Mouse (Mus musculus) heart, adult 2 months (tissue): ENCODE results near the gene Hspd1. TPM values are rescaled to one million over a fixed set of nuclear protein-coding genes. Genes with fewer than 3 reads are reported as not detected.

Experiments
- DNase-seq, 2 experiments: peaks; one replicate each; pipeline ENCODE4 v3.0.0; 2021
- H3K27ac ChIP-seq: fragments of 200-600 bp; 2 replicates; pipeline ENCODE4 v1.8.1; 2022
- H3K27me3 ChIP-seq: fragments of 200-500 bp; 2 replicates; pipeline ENCODE4 v1.6.1; 2012; ENCODE audit warnings: mild to moderate bottlenecking, low read length, inconsistent platforms, mixed read lengths; ENCODE audit not compliant: control insufficient read depth, insufficient read depth
- H3K36me3 ChIP-seq: fragments of 200-500 bp; 2 replicates; pipeline ENCODE4 v1.6.1; 2012; ENCODE audit warnings: low read length, inconsistent platforms; ENCODE audit not compliant: control insufficient read depth, insufficient read depth
- H3K4me1 ChIP-seq: fragments of 200-500 bp; 2 replicates; pipeline ENCODE4 v1.6.1; 2011; ENCODE audit warnings: low read length; ENCODE audit not compliant: control insufficient read depth, insufficient read depth
- H3K4me3 ChIP-seq: fragments of 200-600 bp; 2 replicates; pipeline ENCODE4 v1.8.1; 2022
- H3K79me2 ChIP-seq: fragments of 200-500 bp; replicated peaks from 2 replicates; pipeline ENCODE4 v1.6.1; 2012; ENCODE audit warnings: mild to moderate bottlenecking, inconsistent platforms, low read length, moderate library complexity, mixed read lengths; ENCODE audit not compliant: control insufficient read depth, insufficient read depth
- H3K9ac ChIP-seq: fragments of 200-500 bp; 2 replicates; pipeline ENCODE4 v1.6.1; 2012; ENCODE audit warnings: low read depth, mild to moderate bottlenecking, control low read depth, inconsistent platforms, low read length, mixed read lengths
- CTCF ChIP-seq: fragments of 200-600 bp; IDR thresholded peaks from 2 replicates; pipeline ENCODE4 v1.8.1; 2022; ENCODE audit warnings: antibody characterized with exemption, mild to moderate bottlenecking, moderate library complexity
- EP300 ChIP-seq: fragments of 200-500 bp; IDR thresholded peaks from 2 replicates; pipeline ENCODE4 v1.6.1; 2011; ENCODE audit warnings: low read depth, low read length, control low read depth; ENCODE audit not compliant: insufficient read depth
- POLR2A ChIP-seq: fragments of 200-500 bp; IDR thresholded peaks from 2 replicates; pipeline ENCODE4 v1.6.1; 2011; ENCODE audit warnings: mild to moderate bottlenecking, low read depth, low read length, control low read depth; ENCODE audit not compliant: insufficient read depth
- WGBS: fragments of 180-500 bp; shearing (Covaris S2); methylation state at CpG from one replicate; pipeline ENCODE4 v1.1.7; 2018; 5-methylcytosine and 5-hydroxymethylcytosine counted together
- intact Hi-C: fragments of 180-260 bp; cut with DNase I; formaldehyde crosslinking; loops from one replicate; pipeline ENCODE4 v1.15.1; 2025
- polyA plus RNA-seq: library from polyadenylated mRNA; depleted of rRNA; stranded (reverse); fragments of >200 nt; gene quantifications from 2 replicates; pipeline ENCODE4 v1.2.3, GENCODE M21; 2012
- total RNA-seq, 2 experiments: library from RNA; stranded (reverse); gene quantifications; 2 replicates each; pipeline ENCODE4 v1.2.3; 2021

Hspd1 gene
- total and polyA plus RNA-seq, 3 experiments: 68.5 to 383 (median 373) TPM

GRCm38 (mm10) chr1:55092056-55092455 is 4.0 kb upstream of the Hspd1 start:
- TF ChIP-seq EP300 (no peak), CTCF (no peak), POLR2A (no peak)
- intact Hi-C loops: no loop called here
- 70% methylated on average over 2 of the region's 2 CpGs for WGBS
- Histone ChIP-seq H3K27ac (no peak overlapping the region), H3K36me3 (peaks cover 5% of the 10 kb centered on the region), H3K27me3 (no peaks in the 10 kb centered on the region), H3K4me1 (peaks cover 2% of the 10 kb centered on the region; the same call in 1 of the 2 replicates), H3K4me3 (no peak overlapping the region), H3K79me2 (no peaks in the 10 kb centered on the region), H3K9ac (no peak overlapping the region)
- DNase-seq: peak in 1 of 2 experiments; percentile 33

GRCm38 (mm10) chr1:55089498-55090064 is 1.5 kb upstream of the Hspd1 start:
- H3K27ac ChIP-seq: peak overlapping the region; percentile 100; the same call in 1 of the 2 replicates
- 77% methylated on average over 5 of the region's 5 CpGs for WGBS
- peaks cover 23% of the 10 kb centered on the region for H3K36me3 ChIP-seq
- H3K27me3 ChIP-seq: no peaks in the 10 kb centered on the region
- no peak overlapping the region; the same call in 1 of the 2 replicates for H3K4me3 ChIP-seq
- no peak overlapping the region for H3K9ac ChIP-seq
- intact Hi-C loops: loop anchor here (5.0 kb wide), 2 partner anchors 128 to 148 kb away; partner anchors contain the start of gene Mars2
- H3K4me1 ChIP-seq: peaks cover 2% of the 10 kb centered on the region; the same call in 1 of the 2 replicates
- DNase-seq: no peak
- H3K79me2 ChIP-seq: peaks cover 2% of the 10 kb centered on the region
- no peak for TF ChIP-seq POLR2A
- no peak for TF ChIP-seq CTCF
- TF ChIP-seq EP300: no peak

- intact Hi-C loops: loop anchor here (1.0 to 5.0 kb wide), 3 partner anchors 42 to 148 kb away; partner anchors contain the start of genes Mars2 and Mob4
- Histone ChIP-seq H3K4me3 (peak overlapping the region; percentile 77), H3K27me3 (no peaks in the 10 kb centered on the region), H3K36me3 (peaks cover 30% of the 10 kb centered on the region), H3K9ac (peak overlapping the region; percentile 99), H3K79me2 (peaks cover 2% of the 10 kb centered on the region), H3K27ac (peak overlapping the region; percentile 100), H3K4me1 (peaks cover 2% of the 10 kb centered on the region; the same call in 1 of the 2 replicates)
- TF ChIP-seq CTCF: no peak
- no peak for TF ChIP-seq EP300
- TF ChIP-seq POLR2A: no peak
- 6% methylated on average over 16 of the region's 16 CpGs for WGBS
- no peak for DNase-seq
These were observed 811 bp upstream of the Hspd1 start for GRCm38 (mm10) chr1:55088611-55089497.

GRCm38 (mm10) chr1:55087401-55087904 is 590 bp downstream of the Hspd1 start:
- DNase-seq: no peak
- intact Hi-C loops: loop anchor here (2.0 to 5.0 kb wide), 4 partner anchors 35 to 150 kb away; partner anchors contain the start of genes Coq10b, Mars2 and Sf3b1
- peak overlapping the region; percentile 100 for H3K27ac ChIP-seq
- H3K79me2 ChIP-seq: peaks cover 2% of the 10 kb centered on the region
- peak overlapping the region; percentile 99 for H3K9ac ChIP-seq
- H3K27me3 ChIP-seq: no peaks in the 10 kb centered on the region
- peaks cover 40% of the 10 kb centered on the region for H3K36me3 ChIP-seq
- peak overlapping the region; percentile 77 for H3K4me3 ChIP-seq
- under 1% methylated on average over 51 of the region's 57 CpGs for WGBS
- TF ChIP-seq EP300 (no peak), POLR2A (peak; percentile 66), CTCF (no peak)
- H3K4me1 ChIP-seq: peaks cover 2% of the 10 kb centered on the region; the same call in 1 of the 2 replicates

- DNase-seq: no peak
- intact Hi-C loops: loop anchor here (2.0 to 5.0 kb wide), 4 partner anchors 34 to 150 kb away; partner anchors contain the start of genes Coq10b, Mars2 and Sf3b1
- under 1% methylated on average over 13 of the region's 13 CpGs for WGBS
These were observed 1.1 kb downstream of the Hspd1 start for GRCm38 (mm10) chr1:55086868-55087400.

More at GRCm38 (mm10) chr1:55086868-55087400, 1.1 kb downstream of the Hspd1 start:
- Histone ChIP-seq H3K36me3 (peaks cover 44% of the 10 kb centered on the region), H3K27ac (peak overlapping the region; percentile 100), H3K9ac (peak overlapping the region; percentile 99), H3K27me3 (no peaks in the 10 kb centered on the region), H3K4me3 (peak overlapping the region; percentile 77), H3K79me2 (peaks cover 2% of the 10 kb centered on the region), H3K4me1 (peaks cover 2% of the 10 kb centered on the region; the same call in 1 of the 2 replicates)
- no peak for TF ChIP-seq CTCF
- no peak for TF ChIP-seq POLR2A
- TF ChIP-seq EP300: no peak
